Mouse (Mus musculus) layer of hippocampus, adult 2 months (tissue): ENCODE data around the gene Enc1. TPM values are rescaled to one million over a fixed set of nuclear protein-coding genes. Genes with fewer than 3 reads are reported as not detected.

Experiments used
- DNase-seq, 2 experiments: peaks; one replicate each; pipeline ENCODE4 v3.0.0; 2022; ENCODE audit warnings: low spot score in 2 of 2
- H3K27ac ChIP-seq: fragments of 200-600 bp; 2 replicates; pipeline ENCODE4 v1.8.1; 2022
- H3K4me3 ChIP-seq: fragments of 200-600 bp; 2 replicates; pipeline ENCODE4 v1.8.1; 2022; ENCODE audit warnings: mild to moderate bottlenecking
- CTCF ChIP-seq: fragments of 200-600 bp; conservative IDR thresholded peaks from 2 replicates; pipeline ENCODE4 v1.8.1; 2022; ENCODE audit warnings: antibody characterized with exemption, mild to moderate bottlenecking, moderate library complexity
- total RNA-seq, 2 experiments: library from RNA; stranded (reverse); gene quantifications; 2 replicates each; pipeline ENCODE4 v1.2.3; 2021

Gene Enc1
- total RNA-seq, 2 experiments from 2014 or later = 744 to 746 TPM

GRCm38 (mm10) chr13:97292451-97293245 is 51.7 kb downstream of the Enc1 start:
- Histone ChIP-seq H3K27ac (no peak overlapping the region), H3K4me3 (no peak overlapping the region)
- TF ChIP-seq CTCF = no peak
- no peak for DNase-seq

DNA sequence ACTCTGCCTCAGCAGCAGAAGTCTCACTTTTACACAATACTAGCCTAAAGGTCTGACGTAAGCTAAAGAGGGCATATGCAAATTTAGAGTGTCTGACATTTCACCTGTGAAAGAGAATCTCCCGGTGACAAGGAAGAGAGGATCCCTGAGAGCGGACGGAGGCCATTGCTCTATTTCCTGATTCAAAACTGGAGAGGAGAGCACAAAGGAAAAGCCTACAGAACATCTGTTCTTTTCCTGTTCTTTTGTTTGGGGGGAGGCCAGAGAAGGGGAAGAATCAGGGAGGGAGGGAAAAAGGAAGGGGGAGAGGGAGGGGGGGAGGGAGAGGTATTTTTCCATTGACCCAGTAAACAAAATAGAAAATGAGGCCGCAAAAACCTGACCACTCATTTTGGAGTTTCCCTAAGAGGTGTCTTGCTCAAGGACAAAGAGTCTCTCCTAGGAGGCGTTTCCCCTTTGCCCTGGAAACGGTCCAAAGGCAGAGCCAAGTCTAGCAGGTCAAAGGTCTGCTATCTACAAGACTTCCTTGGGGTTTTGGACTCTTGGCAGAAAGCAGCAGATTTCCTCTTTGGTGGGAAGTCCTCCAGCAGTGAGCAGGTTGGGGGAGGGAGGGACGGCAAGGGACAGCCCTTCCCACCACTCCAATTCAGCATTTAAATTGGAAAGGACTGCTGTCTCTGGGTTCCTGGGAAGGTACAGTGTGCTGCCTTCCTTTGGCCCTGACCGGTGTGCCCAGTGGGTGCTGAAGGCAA is 54.4 kb downstream of the Enc1 start:
- TF ChIP-seq CTCF = no peak

DNA sequence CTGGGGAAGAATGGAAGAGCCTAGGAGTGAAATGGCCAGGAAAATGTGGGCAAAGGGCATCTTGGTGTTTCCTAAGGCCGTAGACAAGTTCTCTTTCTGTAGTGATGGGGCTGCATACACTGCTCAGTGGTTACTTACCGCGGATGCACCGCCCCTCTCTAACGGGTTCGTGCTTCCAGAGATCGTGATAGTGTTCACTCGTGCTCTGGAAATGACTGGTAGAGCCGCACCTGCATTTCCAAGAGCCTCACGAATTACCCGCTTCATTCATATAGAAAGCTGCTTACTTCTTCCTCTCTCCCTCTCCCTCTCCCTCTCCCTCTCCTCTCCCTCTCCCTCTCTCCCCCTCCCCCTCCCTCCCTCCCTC is 54.9 kb downstream of the Enc1 start:
- TF ChIP-seq CTCF = no peak
- no peak for DNase-seq
- Histone ChIP-seq H3K27ac (no peak overlapping the region), H3K4me3 (no peak overlapping the region)

More for the DNA sequence above, 54.4 kb downstream of the Enc1 start:
- no peak for DNase-seq
- H3K4me3 ChIP-seq = no peak overlapping the region
- H3K27ac ChIP-seq = no peak overlapping the region

- no peak overlapping the region for H3K4me3 ChIP-seq
- no peak overlapping the region for H3K27ac ChIP-seq
- no peak for TF ChIP-seq CTCF
- DNase-seq = no peak
These were observed 55.4 kb downstream of the Enc1 start for GRCm38 (mm10) chr13:97296281-97296680.

GRCm38 (mm10) chr13:97296757-97297156 is 55.9 kb downstream of the Enc1 start:
- Histone ChIP-seq H3K4me3 (no peak overlapping the region), H3K27ac (no peak overlapping the region)
- no peak for TF ChIP-seq CTCF
- no peak for DNase-seq

- TF ChIP-seq CTCF = no peak
These were observed 56.6 kb downstream of the Enc1 start for GRCm38 (mm10) chr13:97297418-97298050.

DNA sequence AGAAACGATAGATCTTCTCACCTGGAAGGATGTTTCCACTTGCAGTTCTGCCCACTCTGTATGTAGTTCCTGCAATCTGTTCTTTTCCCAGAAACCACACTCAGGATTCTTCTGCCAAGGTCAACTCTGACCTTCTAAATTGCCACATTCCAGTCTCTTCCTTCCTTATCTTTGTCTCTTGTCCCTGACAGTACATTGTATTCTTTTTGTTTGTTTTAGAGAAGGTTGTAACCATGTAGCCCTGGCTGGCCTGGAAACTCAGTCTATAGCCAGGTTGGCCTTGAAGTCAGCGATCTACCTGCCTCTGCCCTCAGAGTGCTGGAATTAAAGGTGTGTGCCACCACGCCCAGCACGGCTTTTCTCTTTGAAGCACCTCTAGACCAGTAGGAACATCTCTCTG is 58.0 kb downstream of the Enc1 start:
- Histone ChIP-seq H3K27ac (no peak overlapping the region), H3K4me3 (no peak overlapping the region)
- no peak for TF ChIP-seq CTCF
- no peak for DNase-seq

More at GRCm38 (mm10) chr13:97297418-97298050, 56.6 kb downstream of the Enc1 start:
- Histone ChIP-seq H3K4me3 (no peak overlapping the region), H3K27ac (no peak overlapping the region)
- no peak for DNase-seq

DNA sequence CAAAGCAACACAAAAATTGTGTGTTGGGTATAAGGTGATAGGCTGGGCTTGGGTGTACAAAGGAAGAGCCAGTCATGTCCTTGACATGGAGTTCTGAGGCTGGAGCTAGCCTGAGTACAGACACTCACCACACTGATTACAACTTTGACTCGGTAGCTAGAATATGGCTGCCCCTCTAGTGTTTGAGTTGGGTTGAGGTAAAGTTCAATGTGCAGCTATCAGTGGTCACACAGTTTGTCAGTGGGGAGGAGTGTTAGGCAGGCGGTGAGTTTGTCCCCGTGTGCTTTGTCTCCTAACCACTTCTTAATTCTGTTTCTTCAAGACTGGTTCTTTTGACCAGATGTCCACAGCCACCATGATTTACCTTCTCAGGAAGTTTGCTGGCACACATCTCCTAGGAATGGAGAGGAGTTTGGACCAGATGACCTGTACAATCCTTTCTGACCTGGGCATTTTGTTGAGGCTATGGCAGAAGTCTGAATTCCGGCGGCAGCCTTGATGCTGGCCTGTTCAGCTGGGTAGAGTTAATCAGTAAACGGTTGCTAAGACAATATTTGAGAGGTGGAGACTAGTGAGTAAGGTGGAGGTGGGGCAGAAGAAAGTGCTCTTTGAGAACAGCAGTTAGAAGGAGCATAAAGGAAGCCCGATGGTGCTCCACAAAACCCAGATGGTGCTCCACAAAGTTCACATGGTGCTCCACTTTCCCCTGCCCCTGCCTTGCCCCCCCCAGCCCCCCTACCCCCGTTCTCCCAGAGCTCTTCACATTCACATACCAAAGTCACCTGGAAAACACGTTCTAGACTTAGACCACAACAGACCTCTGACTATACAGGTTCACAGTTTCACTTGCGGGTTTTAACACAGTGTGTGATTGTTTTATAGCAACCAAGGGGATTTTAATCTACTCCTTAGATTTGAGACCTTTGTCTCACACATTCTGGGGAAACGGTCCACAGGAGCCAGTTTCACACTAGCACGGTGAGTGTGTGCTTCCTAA is 59.3 kb downstream of the Enc1 start:
- DNase-seq = no peak
- Histone ChIP-seq H3K27ac (no peak overlapping the region), H3K4me3 (no peak overlapping the region)
- TF ChIP-seq CTCF = no peak

Other genes starting within 250 kb of the Enc1 start
- not detected for gene 1700029F12Rik, start 206.7 kb upstream of the Enc1 start, total RNA-seq
- gene Fam169a, start 173.8 kb upstream of the Enc1 start, total RNA-seq = 10 to 100 TPM; 39.6 TPM
- not detected for gene Gm6169, start 141.9 kb upstream of the Enc1 start, total RNA-seq
- gene Gfm2, start 103.2 kb upstream of the Enc1 start, total RNA-seq = 10 to 100 TPM; 30.0 to 31.2 TPM
- 10 to 100 TPM; 51.3 to 52.3 TPM for gene Nsa2, start 103.2 kb upstream of the Enc1 start, total RNA-seq
- gene Hexb, start 42.7 kb upstream of the Enc1 start, total RNA-seq = 100 to 1,000 TPM; 118 to 124 TPM